Comparison of ENCODE assay signal across 8 mouse cellular contexts in genomic region chrX:166440616-166441063, GRCm38 (mm10). TPM values are rescaled to one million over a fixed set of nuclear protein-coding genes. Genes with fewer than 3 reads are reported as not detected.
DNase-seq lines count a peak whose midpoint lies in the region; ATAC-seq lines count a peak whose summit lies in the region.

Gene Ofd1 (minus strand): TSS chrX:166440704.

- ATAC-seq in hindbrain, embryonic 12.5 days (ENCODE audit: low FRiP score) = peak; percentile 99

- no peaks in the 10 kb centered on the region for H3K9me3 ChIP-seq in hindbrain, embryonic 12.5 days (replicated peaks)

- peak within 1 kb of the TSS; percentile 53 for H3K4me3 ChIP-seq in hindbrain, embryonic 12.5 days

- peaks cover 7% of the 10 kb centered on the region; the same call in 1 of the 2 replicates for H3K4me1 ChIP-seq in hindbrain, embryonic 12.5 days

- H3K4me2 ChIP-seq in hindbrain, embryonic 12.5 days (replicated peaks) = peak within 1 kb of the TSS; percentile 56

- peaks cover 24% of the 10 kb centered on the region; the same call in 1 of the 2 replicates for H3K27me3 ChIP-seq in hindbrain, embryonic 12.5 days

- H3K27ac ChIP-seq in hindbrain, embryonic 12.5 days = peak within 1 kb of the TSS; percentile 87

- peak within 1 kb of the TSS; percentile 78 for H3K9ac ChIP-seq in hindbrain, embryonic 12.5 days

- WGBS in hindbrain, embryonic 12.5 days = 16% methylated on average over 44 of the region's 44 CpGs

- no peaks in the 10 kb centered on the region for H3K36me3 ChIP-seq in hindbrain, embryonic 12.5 days

- peak; percentile 88 for DNase-seq in Muller cell, postnatal 12 days (ENCODE audit: inconsistent ontology term)
- DNase-seq in cerebellum, adult 9-11 months = peak; percentile 93
- DNase-seq in frontal cortex, adult 2 months (ENCODE audit: extremely low spot score in 1 of 2, low spot score in 1 of 2) = peak; percentile 68 to 89
- DNase-seq in layer of hippocampus, postnatal 14 days (ENCODE audit: low spot score in 2 of 2) = peak; percentile 82 to 90
- DNase-seq in lung, postnatal 14 days = peak; percentile 89
- peak; percentile 91 for DNase-seq in retina, adult 2 months (ENCODE audit: low read depth, low spot score)
- DNase-seq in thymus, postnatal 36 days = peak; percentile 84 to 89

RNA-seq across cellular contexts. Expression of gene Ofd1, which starts in this region (rescaled TPM):
- 4.8 and 6.0 TPM in 2 replicates for polyA plus RNA-seq in frontal cortex, adult 2 months (2012; rRNA removed)
- 9.8 and 10.4 TPM in 2 replicates for polyA plus RNA-seq in hindbrain, embryonic 12.5 days (2016; fragmentation: Nextera tagmentation; extraction: Ambion mirVana)
- total RNA-seq in layer of hippocampus, postnatal 14 days (2021) = 1 to 10 TPM; 5.3 to 5.7 TPM

Comparison
In these comparisons a context has a peak if more than half of its experiments do, and no peak if none do; other contexts are left out.
1. Peak in every context shown above with its lines: DNase-seq, ATAC-seq, H3K4me3 ChIP-seq and H3K27ac ChIP-seq.